Mouse (Mus musculus) intestine, embryonic 14.5 days (tissue): ENCODE data around the gene Epha4. TPM values are rescaled to one million over a fixed set of nuclear protein-coding genes. Genes with fewer than 3 reads are reported as not detected.

Source experiments
- ATAC-seq: fragments of 200-750 bp; cut with Nextera tagmentation; replicated peaks from 2 replicates; pipeline ENCODE4 v1.8.0; 2017; ENCODE audit warnings: low read depth, moderate number of reproducible peaks, moderate TSS enrichment, moderate library complexity; ENCODE audit not compliant: low FRiP score, low TSS enrichment
- DNase-seq: peaks from one replicate; pipeline ENCODE4 v3.0.0-alpha.2; 2018; ENCODE audit warnings: low spot score
- H3K27ac ChIP-seq: fragments of 300-500 bp; sonication (generic); 2 replicates; pipeline ENCODE4 v1.5.1; 2014; ENCODE audit warnings: low read depth, mild to moderate bottlenecking, control low read depth
- H3K27me3 ChIP-seq: fragments of 300-500 bp; sonication (generic); replicated peaks from 2 replicates; pipeline ENCODE4 v1.6.1; 2014; ENCODE audit warnings: low read length, control low read depth; ENCODE audit not compliant: control insufficient read depth, insufficient read depth
- H3K36me3 ChIP-seq: fragments of 300-500 bp; sonication (generic); 2 replicates; pipeline ENCODE4 v1.6.1; 2014; ENCODE audit warnings: low read length, control low read depth; ENCODE audit not compliant: control insufficient read depth, insufficient read depth
- H3K4me1 ChIP-seq: fragments of 300-500 bp; sonication (generic); replicated peaks from 2 replicates; pipeline ENCODE4 v1.6.1; 2014; ENCODE audit warnings: low read length, control low read depth, mixed read lengths; ENCODE audit not compliant: control insufficient read depth, insufficient read depth
- H3K4me2 ChIP-seq: fragments of 300-500 bp; sonication (generic); 2 replicates; pipeline ENCODE4 v1.6.1; 2014; ENCODE audit warnings: low read length
- H3K4me3 ChIP-seq: fragments of 300-500 bp; sonication (generic); 2 replicates; pipeline ENCODE4 v1.5.1; 2014; ENCODE audit warnings: low read depth, low read length, control low read depth, mixed read lengths
- H3K9ac ChIP-seq: fragments of 300-500 bp; sonication (generic); 2 replicates; pipeline ENCODE4 v1.6.1; 2014; ENCODE audit warnings: mild to moderate bottlenecking, low read length
- H3K9me3 ChIP-seq: fragments of 300-500 bp; sonication (generic); 2 replicates; pipeline ENCODE4 v1.6.1; 2016; ENCODE audit warnings: low read length, control low read depth; ENCODE audit not compliant: control insufficient read depth
- WGBS: fragments of 180-500 bp; shearing (Covaris S2); extraction: QIAGEN DNeasy Blood & Tissue Kit; methylation state at CpG from one replicate; pipeline ENCODE4 v1.1.7; 2014; 5-methylcytosine and 5-hydroxymethylcytosine counted together
- polyA plus RNA-seq: library from polyadenylated mRNA; unstranded; fragments of >200 nt; fragmentation: Nextera tagmentation; extraction: Ambion mirVana; gene quantifications from 2 replicates; pipeline ENCODE4 v1.2.1, GENCODE M21; 2014

The Epha4 gene
- polyA plus RNA-seq, 1 experiment from 2014 or later, result 15.4 TPM

DNA sequence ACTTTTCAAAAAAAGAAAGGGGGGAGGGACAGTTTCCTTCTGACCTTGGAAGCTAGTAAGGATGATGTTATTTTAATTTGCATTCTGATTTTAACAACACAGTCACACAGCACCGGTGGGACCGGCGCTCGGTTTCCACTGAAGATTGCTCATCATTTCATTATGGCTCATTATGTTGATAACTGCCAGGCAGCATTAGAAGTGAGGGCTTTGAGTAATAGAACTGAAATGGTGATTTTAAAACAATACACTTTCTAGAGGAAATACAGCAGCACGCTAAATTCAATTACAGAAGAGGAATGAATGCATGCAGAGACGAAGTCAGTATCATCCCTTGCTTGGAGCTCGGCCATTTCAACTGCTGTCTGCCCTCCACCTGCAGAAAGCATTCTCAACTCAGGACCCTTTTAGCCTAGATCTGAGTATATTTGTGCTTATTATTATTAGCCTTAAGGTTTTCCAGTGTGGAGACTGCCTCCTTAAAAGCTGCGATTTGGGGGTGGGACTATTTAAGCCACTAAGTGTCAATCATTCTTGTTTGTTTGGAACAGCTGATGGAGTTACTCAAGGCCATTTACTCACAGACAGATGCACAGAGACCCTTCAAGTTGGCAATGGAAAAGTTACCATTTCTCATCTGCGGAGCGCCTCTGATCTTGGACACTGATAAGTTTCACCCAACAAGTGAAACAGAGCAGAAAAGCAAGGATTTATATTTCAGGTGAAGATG lies 76.8 kb downstream of the Epha4 start:
- no peak overlapping the region for H3K9ac ChIP-seq
- 65% methylated on average over 10 of the region's 10 CpGs for WGBS
- peaks cover 19% of the 10 kb centered on the region for H3K4me1 ChIP-seq
- H3K4me2 ChIP-seq, result no peak overlapping the region
- ATAC-seq (no peak), DNase-seq (no peak)
- H3K27me3 ChIP-seq, result no peaks in the 10 kb centered on the region
- H3K9me3 ChIP-seq, result no peaks in the 10 kb centered on the region
- H3K4me3 ChIP-seq, result no peak overlapping the region
- no peaks in the 10 kb centered on the region for H3K36me3 ChIP-seq
- H3K27ac ChIP-seq, result no peak overlapping the region

- no peak overlapping the region for H3K27ac ChIP-seq
- peaks cover 11% of the 10 kb centered on the region for H3K4me1 ChIP-seq
- no peak overlapping the region for H3K4me3 ChIP-seq
- no peaks in the 10 kb centered on the region for H3K9me3 ChIP-seq
- ATAC-seq (no peak), DNase-seq (no peak)
- H3K36me3 ChIP-seq, result no peaks in the 10 kb centered on the region
- WGBS, result 2% methylated on average over 4 of the region's 4 CpGs
- no peaks in the 10 kb centered on the region for H3K27me3 ChIP-seq
- H3K4me2 ChIP-seq, result no peak overlapping the region
- no peak overlapping the region for H3K9ac ChIP-seq
Observed at GRCm38 (mm10) chr1:77435045-77435444, 79.8 kb downstream of the Epha4 start.

GRCm38 (mm10) chr1:77433148-77433547 lies 81.7 kb downstream of the Epha4 start:
- no peaks in the 10 kb centered on the region for H3K36me3 ChIP-seq
- peaks cover 8% of the 10 kb centered on the region for H3K4me1 ChIP-seq
- DNase-seq (no peak), ATAC-seq (no peak)
- no peaks in the 10 kb centered on the region for H3K9me3 ChIP-seq
- H3K4me2 ChIP-seq, result no peak overlapping the region
- no peak overlapping the region for H3K4me3 ChIP-seq
- no peak overlapping the region for H3K9ac ChIP-seq
- H3K27me3 ChIP-seq, result no peaks in the 10 kb centered on the region
- H3K27ac ChIP-seq, result no peak overlapping the region
- 89% methylated on average over 3 of the region's 3 CpGs for WGBS

DNA sequence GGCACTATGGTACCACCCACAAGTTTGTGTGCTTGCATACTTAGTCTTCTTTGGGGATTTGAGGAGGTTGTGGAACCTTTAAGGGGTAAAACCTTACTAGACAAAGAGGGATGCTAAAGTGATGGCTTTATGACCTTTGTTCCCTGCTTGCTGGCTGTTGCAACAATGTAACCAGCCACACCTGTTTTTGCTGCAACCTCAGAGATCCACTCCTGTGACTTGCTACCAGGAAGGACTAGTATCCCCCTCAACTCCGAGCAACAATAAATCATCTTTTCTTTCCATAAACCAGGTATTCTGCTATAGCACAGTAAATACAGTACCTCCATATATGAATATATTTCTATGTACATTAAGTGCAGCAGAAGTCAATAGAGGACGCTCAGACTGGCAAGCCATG lies 82.4 kb downstream of the Epha4 start:
- ATAC-seq, result no peak
- no peak overlapping the region for H3K9ac ChIP-seq
- no peaks in the 10 kb centered on the region for H3K9me3 ChIP-seq
- no peak overlapping the region for H3K4me3 ChIP-seq
- no peak for DNase-seq
- 79% methylated on average over 2 of the region's 2 CpGs for whole genome bisulfite sequencing
- no peak overlapping the region for H3K27ac ChIP-seq
- peaks cover 8% of the 10 kb centered on the region for H3K4me1 ChIP-seq
- no peaks in the 10 kb centered on the region for H3K36me3 ChIP-seq
- no peaks in the 10 kb centered on the region for H3K27me3 ChIP-seq
- H3K4me2 ChIP-seq, result no peak overlapping the region

DNA sequence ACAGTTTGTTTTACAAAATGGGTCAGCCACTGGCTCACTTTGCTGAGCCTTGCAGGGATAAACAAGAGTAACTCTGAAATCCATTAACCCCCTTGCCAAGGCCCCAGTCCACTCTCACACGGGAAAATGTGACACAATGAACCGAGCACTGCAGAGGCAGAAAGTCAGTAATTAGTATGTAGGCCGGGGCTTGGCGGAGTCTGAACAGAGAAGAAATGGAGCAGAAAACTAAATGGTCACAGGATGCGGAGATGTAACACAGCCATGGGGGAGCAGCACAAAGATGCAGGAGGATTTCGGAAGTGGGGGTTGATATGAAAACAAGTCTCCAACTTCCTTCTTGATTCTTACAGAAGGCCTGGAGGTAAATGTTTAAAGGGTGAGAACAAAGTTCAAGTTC lies 85.7 kb downstream of the Epha4 start:
- Histone ChIP-seq H3K9ac (no peak overlapping the region), H3K27ac (no peak overlapping the region), H3K4me2 (no peak overlapping the region), H3K9me3 (no peaks in the 10 kb centered on the region), H3K4me3 (no peak overlapping the region), H3K36me3 (peaks cover 10% of the 10 kb centered on the region; the same call in 1 of the 2 replicates), H3K27me3 (no peaks in the 10 kb centered on the region), H3K4me1 (no peaks in the 10 kb centered on the region)
- DNase-seq (no peak), ATAC-seq (no peak)
- WGBS, result 74% methylated on average over 6 of the region's 6 CpGs

DNA sequence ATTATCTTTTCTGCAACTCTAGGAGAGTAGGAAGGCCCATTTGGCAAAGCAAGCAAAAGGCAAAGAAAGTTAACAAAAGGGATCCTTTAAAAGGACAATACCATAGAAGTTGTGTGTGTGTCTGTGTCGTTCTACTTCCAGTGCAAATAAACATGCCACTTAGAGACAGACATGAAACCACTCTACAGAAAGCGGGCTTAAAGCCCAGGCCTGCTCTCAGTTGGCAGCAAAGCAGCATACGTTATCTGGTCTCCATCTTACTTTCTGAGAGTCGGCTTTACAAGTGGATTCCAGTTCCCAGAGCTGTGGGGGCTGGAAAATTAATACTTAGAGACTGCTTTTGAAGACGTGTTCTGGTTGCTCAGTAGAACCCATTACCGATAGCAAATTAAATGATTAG lies 87.9 kb downstream of the Epha4 start:
- H3K4me2 ChIP-seq, result no peak overlapping the region
- no peak overlapping the region for H3K9ac ChIP-seq
- peaks cover 10% of the 10 kb centered on the region; the same call in 1 of the 2 replicates for H3K36me3 ChIP-seq
- no peaks in the 10 kb centered on the region for H3K4me1 ChIP-seq
- H3K27ac ChIP-seq, result no peak overlapping the region
- WGBS, result 61% methylated on average over 6 of the region's 6 CpGs
- ATAC-seq (no peak), DNase-seq (no peak)
- H3K9me3 ChIP-seq, result no peaks in the 10 kb centered on the region
- H3K27me3 ChIP-seq, result no peaks in the 10 kb centered on the region
- no peak overlapping the region for H3K4me3 ChIP-seq

DNA sequence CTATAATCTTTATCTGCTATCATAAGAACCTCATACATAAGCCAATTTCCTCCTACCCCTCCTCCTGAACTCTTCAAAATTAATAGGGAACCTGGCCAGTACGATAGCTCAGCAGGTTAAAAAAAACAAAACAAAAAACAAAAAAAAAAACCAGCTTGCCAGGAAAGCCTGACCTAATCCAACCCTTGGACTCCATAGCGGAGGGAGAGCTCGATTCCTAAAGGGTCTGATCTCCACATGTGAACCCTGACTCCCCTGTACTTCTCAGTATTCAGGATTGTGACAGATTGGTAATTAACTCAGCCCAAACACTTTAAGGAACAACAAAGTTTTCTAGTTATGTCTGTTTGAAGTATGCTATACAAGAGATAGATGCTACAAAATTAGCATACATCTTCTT lies 89.7 kb downstream of the Epha4 start:
- no peak for DNase-seq
- ATAC-seq, result no peak
- no peaks in the 10 kb centered on the region for H3K27me3 ChIP-seq
- H3K9ac ChIP-seq, result no peak overlapping the region
- no peak overlapping the region for H3K27ac ChIP-seq
- H3K36me3 ChIP-seq, result peaks cover 10% of the 10 kb centered on the region; the same call in 1 of the 2 replicates
- H3K4me3 ChIP-seq, result no peak overlapping the region
- 94% methylated on average over 3 of the region's 3 CpGs for WGBS
- no peak overlapping the region for H3K4me2 ChIP-seq
- no peaks in the 10 kb centered on the region for H3K4me1 ChIP-seq
- H3K9me3 ChIP-seq, result no peaks in the 10 kb centered on the region

DNA sequence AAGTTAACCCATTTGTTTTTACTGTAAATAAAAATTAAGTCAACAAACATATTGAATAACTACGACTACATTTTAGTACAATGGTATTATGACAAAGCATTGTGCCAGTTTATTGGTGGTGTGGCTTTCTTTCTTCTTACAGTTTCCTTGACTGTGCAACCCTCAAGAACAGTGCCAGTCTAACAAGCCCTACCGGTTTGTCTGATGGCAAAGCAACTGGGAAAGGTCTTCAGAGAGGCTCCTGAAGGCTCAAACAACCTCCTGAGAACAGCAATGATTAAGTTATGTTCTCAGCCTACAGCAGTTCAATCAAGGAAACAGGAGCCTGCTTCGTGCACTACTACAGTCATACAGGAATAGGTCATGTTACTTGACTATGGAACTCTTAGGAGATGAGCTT lies 93.8 kb downstream of the Epha4 start:
- H3K4me1 ChIP-seq, result peaks cover 4% of the 10 kb centered on the region
- no peaks in the 10 kb centered on the region for H3K27me3 ChIP-seq
- ATAC-seq (no peak), DNase-seq (no peak)
- H3K36me3 ChIP-seq, result peaks cover 5% of the 10 kb centered on the region; the same call in 1 of the 2 replicates
- no peak overlapping the region for H3K27ac ChIP-seq
- H3K4me2 ChIP-seq, result no peak overlapping the region
- 89% methylated on average over 3 of the region's 3 CpGs for WGBS
- no peak overlapping the region for H3K4me3 ChIP-seq
- no peaks in the 10 kb centered on the region for H3K9me3 ChIP-seq
- no peak overlapping the region for H3K9ac ChIP-seq

DNA sequence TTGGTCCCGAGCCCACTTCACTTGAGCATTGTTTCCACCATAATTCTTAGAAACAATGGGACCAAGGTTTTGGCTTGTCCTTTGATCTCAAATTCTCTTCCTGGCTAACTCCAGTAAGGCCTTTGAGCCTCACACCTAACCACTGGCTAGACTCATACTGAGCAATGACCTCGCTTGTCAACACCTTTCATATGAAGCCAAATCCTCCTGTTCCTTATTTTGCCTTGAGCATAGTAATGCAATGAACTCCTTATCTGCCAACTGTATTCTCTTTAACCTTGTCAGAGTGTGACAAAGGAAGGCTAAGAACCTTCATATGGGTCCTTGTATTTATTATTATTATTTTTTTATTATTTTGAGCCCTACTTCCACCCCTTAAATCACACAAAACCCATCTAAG lies 94.5 kb downstream of the Epha4 start:
- H3K9me3 ChIP-seq, result no peaks in the 10 kb centered on the region
- H3K4me1 ChIP-seq, result peaks cover 4% of the 10 kb centered on the region
- DNase-seq (no peak), ATAC-seq (no peak)
- no peak overlapping the region for H3K9ac ChIP-seq
- no peak overlapping the region for H3K27ac ChIP-seq
- no peaks in the 10 kb centered on the region for H3K36me3 ChIP-seq
- H3K4me2 ChIP-seq, result no peak overlapping the region
- no peaks in the 10 kb centered on the region for H3K27me3 ChIP-seq
- 70% methylated on average over 2 of the region's 2 CpGs for WGBS
- no peak overlapping the region for H3K4me3 ChIP-seq
